Mouse (Mus musculus): ENCODE measurements around the gene Pon3. TPM values are rescaled to one million over a fixed set of nuclear protein-coding genes. Genes with fewer than 3 reads are reported as not detected.

Gene Pon3
- polyA plus RNA-seq, 1 experiment from 2014 or later, result 5.8 TPM

GRCm38 (mm10) chr6:5287392-5287791 lies 31.3 kb upstream of the Pon3 start:
- 81% methylated on average over 2 of the region's 2 CpGs for WGBS
- Histone ChIP-seq H3K27me3 (replicated peaks) (no peaks in the 10 kb centered on the region), H3K9ac (no peak overlapping the region), H3K4me2 (replicated peaks) (no peak overlapping the region), H3K4me3 (no peak overlapping the region), H3K27ac (no peak overlapping the region), H3K9me3 (no peaks in the 10 kb centered on the region), H3K36me3 (no peaks in the 10 kb centered on the region), H3K4me1 (peaks cover 10% of the 10 kb centered on the region)
- no peak for ATAC-seq (ENCODE audit: low FRiP score, low read depth)

- no peak for ATAC-seq (ENCODE audit: low FRiP score, low read depth)
- Histone ChIP-seq H3K27me3 (replicated peaks) (no peaks in the 10 kb centered on the region), H3K27ac (no peak overlapping the region)
Measured at GRCm38 (mm10) chr6:5282418-5282817, 26.3 kb upstream of the Pon3 start.

GRCm38 (mm10) chr6:5280576-5281305 lies 24.7 kb upstream of the Pon3 start:
- no peak overlapping the region for H3K4me2 ChIP-seq (replicated peaks)
- no peak overlapping the region for H3K9ac ChIP-seq
- no peaks in the 10 kb centered on the region for H3K9me3 ChIP-seq
- H3K27me3 ChIP-seq (replicated peaks), result no peaks in the 10 kb centered on the region
- H3K4me3 ChIP-seq, result no peak overlapping the region
- 49% methylated on average over 6 of the region's 6 CpGs for WGBS
- H3K27ac ChIP-seq, result no peak overlapping the region
- no peaks in the 10 kb centered on the region; the same call in 1 of the 2 replicates for H3K36me3 ChIP-seq
- ATAC-seq (ENCODE audit: low FRiP score, low read depth), result no peak
- H3K4me1 ChIP-seq, result peaks cover 8% of the 10 kb centered on the region

More at GRCm38 (mm10) chr6:5282418-5282817, 26.3 kb upstream of the Pon3 start:
- WGBS, result 58% methylated on average over 7 of the region's 7 CpGs
- Histone ChIP-seq H3K9me3 (no peaks in the 10 kb centered on the region), H3K9ac (no peak overlapping the region), H3K36me3 (no peaks in the 10 kb centered on the region), H3K4me2 (replicated peaks) (no peak overlapping the region), H3K4me1 (peaks cover 8% of the 10 kb centered on the region), H3K4me3 (no peak overlapping the region)

- no peak overlapping the region for H3K27ac ChIP-seq
- H3K4me1 ChIP-seq, result peaks cover 8% of the 10 kb centered on the region
- H3K27me3 ChIP-seq (replicated peaks), result no peaks in the 10 kb centered on the region
- no peak for ATAC-seq (ENCODE audit: low FRiP score, low read depth)
- no peaks in the 10 kb centered on the region for H3K9me3 ChIP-seq
- H3K4me2 ChIP-seq (replicated peaks), result no peak overlapping the region
- WGBS, result 72% methylated on average over 5 of the region's 5 CpGs
- H3K36me3 ChIP-seq, result peaks cover under 1% of the 10 kb centered on the region; the same call in 1 of the 2 replicates
- no peak overlapping the region for H3K9ac ChIP-seq
- no peak overlapping the region for H3K4me3 ChIP-seq
Measured at GRCm38 (mm10) chr6:5277972-5278371, 21.9 kb upstream of the Pon3 start.

- Histone ChIP-seq H3K9me3 (no peaks in the 10 kb centered on the region), H3K27ac (no peak overlapping the region), H3K4me1 (no peaks in the 10 kb centered on the region), H3K4me2 (replicated peaks) (no peak overlapping the region), H3K4me3 (no peak overlapping the region), H3K9ac (no peak overlapping the region), H3K27me3 (replicated peaks) (no peaks in the 10 kb centered on the region), H3K36me3 (peaks cover 4% of the 10 kb centered on the region; the same call in 1 of the 2 replicates)
- 87% methylated on average over 6 of the region's 6 CpGs for WGBS
- no peak for ATAC-seq (ENCODE audit: low FRiP score, low read depth)
Measured at GRCm38 (mm10) chr6:5269641-5270040, 13.6 kb upstream of the Pon3 start.

GRCm38 (mm10) chr6:5264793-5265192 lies 8.7 kb upstream of the Pon3 start:
- no peaks in the 10 kb centered on the region for H3K9me3 ChIP-seq
- H3K27me3 ChIP-seq (replicated peaks), result no peaks in the 10 kb centered on the region
- H3K36me3 ChIP-seq, result no peaks in the 10 kb centered on the region
- H3K27ac ChIP-seq, result no peak overlapping the region
- H3K4me1 ChIP-seq, result no peaks in the 10 kb centered on the region
- H3K4me3 ChIP-seq, result no peak overlapping the region
- 72% methylated on average over 8 of the region's 8 CpGs for WGBS
- H3K9ac ChIP-seq, result no peak overlapping the region
- no peak for ATAC-seq (ENCODE audit: low FRiP score, low read depth)
- no peak overlapping the region for H3K4me2 ChIP-seq (replicated peaks)

GRCm38 (mm10) chr6:5263250-5263999 lies 7.3 kb upstream of the Pon3 start:
- Histone ChIP-seq H3K4me3 (no peak overlapping the region), H3K36me3 (no peaks in the 10 kb centered on the region), H3K27me3 (replicated peaks) (no peaks in the 10 kb centered on the region), H3K9ac (no peak overlapping the region), H3K4me2 (replicated peaks) (no peak overlapping the region), H3K4me1 (no peaks in the 10 kb centered on the region), H3K9me3 (no peaks in the 10 kb centered on the region), H3K27ac (no peak overlapping the region)
- 84% methylated on average over 8 of the region's 8 CpGs for WGBS
- no peak for ATAC-seq (ENCODE audit: low FRiP score, low read depth)

- no peak overlapping the region for H3K27ac ChIP-seq
- H3K4me2 ChIP-seq (replicated peaks), result no peak overlapping the region
- no peaks in the 10 kb centered on the region for H3K27me3 ChIP-seq (replicated peaks)
- ATAC-seq (ENCODE audit: low FRiP score, low read depth), result no peak
- no peaks in the 10 kb centered on the region for H3K36me3 ChIP-seq
- no peaks in the 10 kb centered on the region for H3K9me3 ChIP-seq
- no peaks in the 10 kb centered on the region for H3K4me1 ChIP-seq
- no peak overlapping the region for H3K9ac ChIP-seq
- no peak overlapping the region for H3K4me3 ChIP-seq
- WGBS, result 83% methylated on average over 9 of the region's 10 CpGs
Measured at GRCm38 (mm10) chr6:5262322-5263249, 6.5 kb upstream of the Pon3 start.

GRCm38 (mm10) chr6:5255291-5255690 lies 795 bp downstream of the Pon3 start:
- Histone ChIP-seq H3K27me3 (replicated peaks) (no peaks in the 10 kb centered on the region), H3K4me2 (replicated peaks) (peak overlapping the region; percentile 52), H3K4me3 (no peak overlapping the region), H3K9ac (no peak overlapping the region), H3K4me1 (peaks cover 5% of the 10 kb centered on the region; the same call in 1 of the 2 replicates), H3K27ac (no peak overlapping the region), H3K9me3 (no peaks in the 10 kb centered on the region), H3K36me3 (no peaks in the 10 kb centered on the region)
- ATAC-seq (ENCODE audit: low FRiP score, low read depth), result no peak
- 67% methylated on average over 6 of the region's 6 CpGs for WGBS

GRCm38 (mm10) chr6:5254869-5255268 lies 1.2 kb downstream of the Pon3 start:
- no peaks in the 10 kb centered on the region for H3K9me3 ChIP-seq
- no peak overlapping the region for H3K9ac ChIP-seq
- no peak overlapping the region for H3K4me2 ChIP-seq (replicated peaks)
- no peak overlapping the region for H3K27ac ChIP-seq
- H3K36me3 ChIP-seq, result no peaks in the 10 kb centered on the region
- WGBS, result 93% methylated on average over 2 of the region's 2 CpGs
- H3K4me1 ChIP-seq, result peaks cover 5% of the 10 kb centered on the region; the same call in 1 of the 2 replicates
- H3K4me3 ChIP-seq, result no peak overlapping the region
- ATAC-seq (ENCODE audit: low FRiP score, low read depth), result no peak
- H3K27me3 ChIP-seq (replicated peaks), result no peaks in the 10 kb centered on the region

- Histone ChIP-seq H3K9me3 (no peaks in the 10 kb centered on the region), H3K4me2 (replicated peaks) (no peak overlapping the region), H3K9ac (no peak overlapping the region), H3K4me3 (no peak overlapping the region), H3K27me3 (replicated peaks) (no peaks in the 10 kb centered on the region), H3K36me3 (no peaks in the 10 kb centered on the region), H3K27ac (no peak overlapping the region), H3K4me1 (no peaks in the 10 kb centered on the region)
- no peak for ATAC-seq (ENCODE audit: low FRiP score, low read depth)
- WGBS, result 86% methylated on average over 6 of the region's 6 CpGs
Measured at GRCm38 (mm10) chr6:5245926-5246325, 10.2 kb downstream of the Pon3 start.

GRCm38 (mm10) chr6:5238799-5239198 lies 17.3 kb downstream of the Pon3 start:
- Histone ChIP-seq H3K4me2 (replicated peaks) (no peak overlapping the region), H3K9ac (no peak overlapping the region), H3K4me1 (no peaks in the 10 kb centered on the region), H3K36me3 (no peaks in the 10 kb centered on the region), H3K27ac (no peak overlapping the region), H3K27me3 (replicated peaks) (no peaks in the 10 kb centered on the region), H3K9me3 (no peaks in the 10 kb centered on the region), H3K4me3 (no peak overlapping the region)
- no peak for ATAC-seq (ENCODE audit: low FRiP score, low read depth)
- 95% methylated on average over 3 of the region's 3 CpGs for WGBS
